Mouse (Mus musculus): ENCODE measurements at regions not wholly inside any gene's neighbourhood (a gene's known extent, or its start where the extent isn't known, plus 50 kb on each side); places are given as distances from the start of the nearest gene placed in this dataset.

DNA sequence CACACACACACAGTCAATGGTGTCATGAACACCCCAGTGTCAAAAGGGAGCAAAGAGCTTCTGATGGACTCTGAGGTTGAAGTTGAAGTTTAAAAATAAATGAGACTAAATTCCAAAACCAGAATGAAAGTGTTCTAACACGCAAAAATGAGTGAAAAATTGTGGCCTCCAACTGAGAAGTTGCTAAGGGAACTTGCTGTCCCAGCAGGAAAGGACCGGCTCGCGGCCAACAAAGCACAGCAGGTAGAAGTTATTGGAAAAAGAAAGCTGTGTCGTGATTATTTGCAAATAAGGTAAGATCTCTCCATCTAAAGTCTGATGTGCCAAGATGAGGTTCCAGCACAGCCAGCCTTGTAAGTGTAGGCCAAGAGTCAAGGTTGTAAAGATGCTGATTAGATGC lies 169.7 kb downstream of the Nrp2 start:
- DNase-seq (ENCODE audit: low spot score in 2 of 2) = no peak
- Histone ChIP-seq H3K4me3 (no peak overlapping the region), H3K27ac (no peak overlapping the region)
- no peak for TF ChIP-seq CTCF (conservative IDR thresholded peaks at IDR 0.05)

- H3K4me3 ChIP-seq = no peak overlapping the region
- no peak overlapping the region for H3K27ac ChIP-seq
- DNase-seq (ENCODE audit: low spot score in 2 of 2) = no peak
- TF ChIP-seq CTCF (conservative IDR thresholded peaks at IDR 0.05) = no peak
Observed at GRCm38 (mm10) chr1:62875631-62876030, 172.5 kb downstream of the Nrp2 start.

DNA sequence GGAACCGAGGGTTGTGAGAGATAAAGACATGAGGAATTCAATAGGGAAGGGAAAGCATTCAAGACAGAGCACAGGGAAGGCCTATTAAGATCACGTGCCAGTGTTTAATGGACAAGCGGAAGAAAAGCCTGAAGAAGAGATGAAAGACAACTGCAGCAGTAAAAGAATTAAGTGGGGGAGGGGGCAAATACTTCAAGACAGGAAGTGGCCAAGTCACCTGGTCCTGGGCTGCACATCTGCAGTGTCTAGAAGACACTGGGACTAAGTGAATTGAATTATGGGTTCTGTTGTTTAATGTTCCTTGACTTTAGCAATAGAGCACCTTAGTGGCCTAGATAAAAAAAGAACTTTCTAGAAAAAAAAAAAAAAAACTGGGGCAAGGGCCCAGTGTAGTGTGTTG lies 173.6 kb downstream of the Nrp2 start:
- no peak for DNase-seq (ENCODE audit: low spot score in 2 of 2)
- Histone ChIP-seq H3K27ac (no peak overlapping the region), H3K4me3 (no peak overlapping the region)
- no peak for TF ChIP-seq CTCF (conservative IDR thresholded peaks at IDR 0.05)

DNA sequence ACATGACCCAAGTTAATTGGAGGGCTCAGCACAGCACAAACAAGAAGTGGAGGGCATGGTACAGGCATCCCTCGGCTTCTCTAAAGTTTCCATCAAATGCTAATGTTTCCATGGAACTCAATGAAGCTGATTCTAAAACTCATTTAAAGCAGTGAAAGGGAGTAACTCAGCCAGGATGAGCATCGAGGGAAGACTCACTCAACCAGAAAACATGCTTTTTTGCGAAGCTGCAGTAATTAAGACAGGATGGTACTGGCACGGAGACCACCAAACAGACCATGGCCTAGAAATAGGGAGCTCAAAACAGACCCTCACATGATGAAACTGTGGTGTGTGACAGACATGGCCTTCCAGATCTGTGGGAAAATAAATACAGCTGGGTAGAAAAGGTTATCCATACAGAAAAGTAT lies 177.8 kb downstream of the Nrp2 start:
- DNase-seq (ENCODE audit: low spot score in 2 of 2) = no peak
- H3K4me3 ChIP-seq = no peak overlapping the region
- no peak for TF ChIP-seq CTCF (conservative IDR thresholded peaks at IDR 0.05)

DNA sequence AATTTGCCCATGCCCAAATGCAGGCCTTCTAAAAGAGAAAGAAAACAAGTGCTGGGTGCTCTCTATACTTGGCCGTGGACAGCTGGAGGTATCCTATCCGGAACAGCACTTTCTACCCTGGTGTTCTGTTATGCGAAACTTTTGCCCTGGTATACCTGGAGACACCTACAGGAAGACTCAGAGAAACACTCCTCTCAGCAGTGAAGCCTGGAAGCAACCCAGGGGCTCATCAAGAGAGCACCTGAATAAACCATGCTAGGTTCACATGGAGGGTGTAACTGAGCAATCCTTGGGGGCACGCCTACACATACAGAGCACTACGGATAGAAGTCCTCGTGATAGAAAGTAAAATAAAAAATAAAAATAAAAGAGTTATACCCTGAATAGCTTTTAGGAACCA lies 178.4 kb downstream of the Nrp2 start:
- no peak for TF ChIP-seq CTCF (conservative IDR thresholded peaks at IDR 0.05)
- Histone ChIP-seq H3K27ac (no peak overlapping the region), H3K4me3 (no peak overlapping the region)
- no peak for DNase-seq (ENCODE audit: low spot score in 2 of 2)

More for the DNA sequence above, 177.8 kb downstream of the Nrp2 start:
- H3K27ac ChIP-seq = no peak overlapping the region

- no peak for DNase-seq (ENCODE audit: low spot score in 2 of 2)
- Histone ChIP-seq H3K4me3 (no peak overlapping the region), H3K27ac (no peak overlapping the region)
- no peak for TF ChIP-seq CTCF (conservative IDR thresholded peaks at IDR 0.05)
Observed at GRCm38 (mm10) chr1:62882028-62882427, 178.9 kb downstream of the Nrp2 start.

GRCm38 (mm10) chr1:62884876-62885480 lies 181.9 kb downstream of the Nrp2 start:
- H3K4me3 ChIP-seq = peak overlapping the region; percentile 29; the same call in 1 of the 2 replicates
- TF ChIP-seq CTCF (conservative IDR thresholded peaks at IDR 0.05) = no peak
- peak overlapping the region; percentile 49 for H3K27ac ChIP-seq
- DNase-seq (ENCODE audit: low spot score in 2 of 2) = peak in 1 of 2 experiments; percentile 43

DNA sequence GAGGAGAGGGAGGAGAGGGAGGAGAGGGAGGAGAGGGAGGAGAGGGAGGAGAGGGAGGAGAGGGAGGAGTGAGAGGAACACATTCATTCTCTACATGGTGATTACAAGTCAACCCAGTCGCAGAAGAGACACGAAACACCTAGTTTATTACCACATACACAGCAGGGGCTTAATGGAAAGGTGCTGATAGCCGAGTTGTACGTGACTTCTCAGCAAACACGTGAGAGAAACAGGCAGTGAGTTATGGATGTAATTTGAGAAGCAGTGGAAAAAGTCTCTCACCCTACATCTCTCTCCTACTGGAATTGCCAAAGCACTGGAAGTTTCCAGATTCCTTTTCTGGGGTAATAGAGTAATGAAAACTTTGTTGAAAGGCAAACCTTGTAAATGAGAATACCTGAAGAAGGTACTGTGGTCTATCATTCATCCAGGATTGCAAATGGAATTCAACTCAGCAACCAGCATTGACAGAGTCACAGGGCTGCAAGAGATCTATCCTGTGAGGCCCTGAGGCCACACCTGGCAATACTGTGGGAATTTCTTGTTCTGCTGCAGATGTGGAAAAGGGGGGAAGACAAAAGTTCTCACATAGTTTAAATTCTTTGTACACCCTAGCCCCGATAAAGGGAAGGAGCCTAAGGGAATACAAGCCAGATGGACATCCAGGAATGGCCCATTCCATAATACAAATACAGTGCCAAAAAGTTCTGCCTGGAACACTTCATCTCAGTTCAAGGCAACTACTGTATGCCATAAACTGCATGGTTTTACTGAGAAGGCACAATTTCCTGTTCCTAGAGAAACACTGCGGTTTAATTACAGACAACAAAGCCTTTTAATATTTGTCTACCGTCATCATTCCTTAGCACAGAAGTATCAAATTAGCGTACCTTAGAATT lies 184.7 kb downstream of the Nrp2 start:
- H3K4me3 ChIP-seq = no peak overlapping the region
- no peak for TF ChIP-seq CTCF (conservative IDR thresholded peaks at IDR 0.05)

DNA sequence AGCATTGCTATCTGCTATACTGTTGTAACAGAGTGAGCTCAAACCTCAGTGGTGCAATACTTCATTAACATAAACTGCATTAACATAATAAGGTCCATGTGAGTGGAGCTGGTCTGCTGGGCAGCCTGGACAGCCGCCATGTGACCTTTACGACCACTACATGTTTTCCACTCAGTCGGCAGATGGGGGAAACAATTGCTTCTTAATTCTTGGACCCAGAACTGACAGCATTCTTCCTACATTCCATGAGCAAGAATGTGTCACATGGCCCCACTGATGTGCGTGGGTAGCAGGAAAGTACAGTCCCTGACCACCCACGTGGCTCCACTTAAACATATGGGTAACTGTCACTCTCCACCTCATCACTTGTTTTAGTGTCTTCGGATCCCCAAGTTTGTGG lies 198.3 kb downstream of the Nrp2 start:
- Histone ChIP-seq H3K27ac (peak overlapping the region; percentile 46; the same call in 1 of the 2 replicates), H3K4me3 (no peak overlapping the region)
- DNase-seq (ENCODE audit: low spot score in 2 of 2) = peak; percentile 59 to 74
- no peak for TF ChIP-seq CTCF (conservative IDR thresholded peaks at IDR 0.05)

More for the DNA sequence above, 184.7 kb downstream of the Nrp2 start:
- DNase-seq (ENCODE audit: low spot score in 2 of 2) = no peak
- no peak overlapping the region for H3K27ac ChIP-seq

DNA sequence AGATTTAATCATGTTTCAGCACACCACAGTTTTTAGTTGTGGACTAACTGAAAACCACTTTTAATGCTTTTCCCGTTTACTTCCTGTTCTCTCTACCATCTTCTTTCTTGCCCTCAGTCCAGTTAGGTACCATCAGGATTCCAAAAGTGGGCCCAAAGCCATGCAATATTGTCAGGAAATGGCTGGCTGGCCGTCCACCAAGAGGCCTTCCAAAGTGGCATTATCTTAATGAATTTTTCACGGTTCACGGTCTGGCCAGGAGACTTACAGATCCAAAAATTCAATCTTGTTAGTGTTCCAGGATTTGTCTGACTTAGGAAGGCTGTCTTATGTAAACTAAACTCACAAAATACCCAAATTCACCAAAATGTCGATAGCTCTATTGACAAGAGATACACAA lies 198.8 kb downstream of the Nrp2 start:
- TF ChIP-seq CTCF (conservative IDR thresholded peaks at IDR 0.05) = no peak
- Histone ChIP-seq H3K4me3 (no peak overlapping the region), H3K27ac (peak overlapping the region; percentile 44)
- DNase-seq (ENCODE audit: low spot score in 2 of 2) = no peak

GRCm38 (mm10) chr1:62902931-62903453 lies 199.9 kb downstream of the Nrp2 start:
- TF ChIP-seq CTCF (conservative IDR thresholded peaks at IDR 0.05) = no peak
- no peak for DNase-seq (ENCODE audit: low spot score in 2 of 2)

GRCm38 (mm10) chr1:62905739-62906138 lies 202.7 kb downstream of the Nrp2 start:
- no peak for TF ChIP-seq CTCF (conservative IDR thresholded peaks at IDR 0.05)
- no peak overlapping the region for H3K4me3 ChIP-seq
- no peak for DNase-seq (ENCODE audit: low spot score in 2 of 2)
- H3K27ac ChIP-seq = no peak overlapping the region

More at GRCm38 (mm10) chr1:62902931-62903453, 199.9 kb downstream of the Nrp2 start:
- Histone ChIP-seq H3K27ac (no peak overlapping the region), H3K4me3 (no peak overlapping the region)

DNA sequence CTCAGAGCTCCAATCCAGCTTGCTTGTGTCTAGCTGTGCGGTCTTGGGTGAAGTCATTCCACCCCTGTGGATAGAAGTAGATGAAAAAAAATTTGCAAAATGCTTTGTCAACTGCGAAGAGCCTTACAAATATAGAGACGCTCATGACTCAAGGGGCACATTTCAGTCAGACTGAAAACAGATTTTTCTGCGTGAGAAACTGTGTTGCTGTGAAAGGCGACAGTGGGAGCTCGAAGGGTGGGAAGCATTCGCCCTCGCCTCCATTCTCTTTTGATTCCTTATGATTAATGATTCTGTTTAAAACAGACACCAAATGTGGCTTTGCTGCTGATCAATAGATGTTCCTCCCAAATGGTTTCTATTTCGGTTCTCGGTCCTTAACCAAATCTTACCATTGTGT lies 204.2 kb downstream of the Nrp2 start:
- Histone ChIP-seq H3K27ac (peak overlapping the region; percentile 87), H3K4me3 (no peak overlapping the region)
- TF ChIP-seq CTCF (conservative IDR thresholded peaks at IDR 0.05) = no peak
- peak in 1 of 2 experiments; percentile 51 for DNase-seq (ENCODE audit: low spot score in 2 of 2)
